Mouse (Mus musculus): ENCODE measurements around the gene Zfp39. TPM values are rescaled to one million over a fixed set of nuclear protein-coding genes. Genes with fewer than 3 reads are reported as not detected.
A peak's percentile ranks its signal among the peaks of the same experiment; 100 is the strongest.

Gene Zfp39
- polyA plus RNA-seq, 1 experiment from 2014 or later = 7.0 TPM

DNA sequence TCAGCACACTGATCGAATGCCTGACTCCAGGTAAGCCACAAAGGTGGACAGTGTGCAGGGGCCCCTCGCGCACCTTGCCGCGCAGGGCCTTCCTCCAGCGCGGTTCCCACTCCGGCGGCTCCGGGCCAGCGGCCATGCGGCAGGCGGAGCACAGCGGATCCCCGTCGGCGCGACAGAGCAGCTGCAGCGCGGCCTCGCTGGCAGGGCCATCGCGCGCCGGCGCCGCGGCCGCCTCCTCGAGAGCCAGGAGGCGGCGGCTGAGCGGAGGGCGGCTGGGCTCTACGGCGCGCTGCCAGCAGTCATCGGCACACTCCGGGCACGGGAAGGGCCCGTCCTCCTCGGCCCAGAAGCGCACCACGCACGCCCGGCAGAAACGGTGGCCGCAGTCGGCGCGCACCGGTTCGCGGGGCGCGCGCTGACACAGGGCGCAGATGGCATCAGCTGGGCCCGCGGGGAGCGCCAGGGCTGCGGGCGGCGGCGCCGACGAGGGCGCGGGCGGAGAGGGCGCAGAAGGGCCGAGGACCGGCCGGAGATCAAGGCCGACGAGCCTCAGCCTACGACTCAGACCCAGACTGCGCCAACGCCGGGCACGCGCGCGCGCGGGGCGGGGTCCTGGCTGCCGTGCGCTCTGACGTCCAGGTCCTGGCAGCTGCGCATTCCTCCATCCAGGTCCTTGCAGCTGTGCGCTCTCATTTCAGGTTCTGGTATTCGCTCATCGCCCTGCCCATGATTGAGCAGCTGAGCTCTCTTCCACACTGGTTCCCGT is 34.5 kb upstream of the Zfp39 start, which contains the start of gene Rnf187:
Gene Rnf187 (minus strand): TSS at position 595 of the 766 bp plus-strand sequence.
- peak; percentile 94 for ATAC-seq (ENCODE audit: low FRiP score, low read depth)
- peak within 1 kb of the TSS; percentile 87 for H3K4me2 ChIP-seq (replicated peaks)
- H3K27me3 ChIP-seq (replicated peaks) = no peaks in the 10 kb centered on the region
- peak within 1 kb of the TSS; percentile 89 for H3K27ac ChIP-seq
- H3K4me3 ChIP-seq = peak within 1 kb of the TSS; percentile 78
- H3K36me3 ChIP-seq = peaks cover 31% of the 10 kb centered on the region
- under 1% methylated on average over 88 of the region's 95 CpGs for WGBS
- H3K4me1 ChIP-seq = peaks cover 13% of the 10 kb centered on the region
- H3K9ac ChIP-seq = peak within 1 kb of the TSS; percentile 99
- no peaks in the 10 kb centered on the region for H3K9me3 ChIP-seq

DNA sequence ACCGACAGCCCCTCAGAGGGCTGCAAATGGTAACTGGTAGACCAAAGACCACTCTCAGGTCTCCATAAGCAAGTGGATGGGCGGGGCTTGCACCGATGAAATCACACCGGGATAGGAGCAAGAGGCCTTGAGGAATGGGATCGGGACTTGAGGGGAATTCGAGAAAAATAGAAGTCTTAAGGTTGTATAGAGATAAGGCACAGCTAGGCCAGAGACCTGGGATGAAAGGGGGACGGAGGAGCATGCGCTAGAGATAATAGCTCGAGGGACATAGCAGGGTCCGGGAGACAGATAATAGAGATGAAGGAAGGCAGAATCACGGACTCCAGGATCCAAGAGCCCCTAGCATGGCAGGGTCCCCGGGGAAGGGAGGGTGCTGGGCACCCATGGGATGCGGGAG is 33.9 kb upstream of the Zfp39 start:
- ATAC-seq (ENCODE audit: low FRiP score, low read depth) = peak; percentile 35; the same call in 1 of the 2 replicates
- Histone ChIP-seq H3K4me1 (peaks cover 13% of the 10 kb centered on the region), H3K4me2 (replicated peaks) (peak overlapping the region; percentile 87), H3K27me3 (replicated peaks) (no peaks in the 10 kb centered on the region), H3K9ac (peak overlapping the region; percentile 99), H3K27ac (peak overlapping the region; percentile 89), H3K36me3 (peaks cover 37% of the 10 kb centered on the region), H3K9me3 (no peaks in the 10 kb centered on the region), H3K4me3 (peak overlapping the region; percentile 78)
- WGBS = 1% methylated on average over 13 of the region's 13 CpGs

DNA sequence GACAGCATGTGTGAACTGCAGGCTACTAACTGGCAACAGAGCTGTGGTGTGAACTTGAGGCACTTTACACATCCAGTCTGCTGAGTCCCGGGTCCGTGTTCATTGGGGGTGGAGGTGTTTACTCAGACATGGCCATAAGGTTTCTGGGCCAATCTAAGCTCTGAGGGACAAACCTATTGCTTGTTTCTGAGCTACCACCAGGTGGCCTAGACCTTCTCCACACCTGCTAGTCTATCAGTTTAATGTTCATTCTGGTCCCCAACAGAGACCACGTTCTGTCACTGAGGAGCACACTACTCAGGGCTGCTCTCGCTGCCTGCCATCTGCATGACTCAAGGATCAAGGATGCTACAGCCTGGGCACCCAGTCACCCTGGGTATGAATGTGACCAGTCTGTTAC is 27.6 kb upstream of the Zfp39 start:
- Histone ChIP-seq H3K4me3 (no peak overlapping the region), H3K9me3 (no peaks in the 10 kb centered on the region), H3K9ac (no peak overlapping the region), H3K4me1 (peaks cover under 1% of the 10 kb centered on the region; the same call in 1 of the 2 replicates), H3K36me3 (peaks cover 52% of the 10 kb centered on the region), H3K27me3 (replicated peaks) (no peaks in the 10 kb centered on the region), H3K4me2 (replicated peaks) (no peak overlapping the region), H3K27ac (no peak overlapping the region)
- WGBS = 79% methylated on average over 4 of the region's 4 CpGs
- ATAC-seq (ENCODE audit: low FRiP score, low read depth) = no peak

DNA sequence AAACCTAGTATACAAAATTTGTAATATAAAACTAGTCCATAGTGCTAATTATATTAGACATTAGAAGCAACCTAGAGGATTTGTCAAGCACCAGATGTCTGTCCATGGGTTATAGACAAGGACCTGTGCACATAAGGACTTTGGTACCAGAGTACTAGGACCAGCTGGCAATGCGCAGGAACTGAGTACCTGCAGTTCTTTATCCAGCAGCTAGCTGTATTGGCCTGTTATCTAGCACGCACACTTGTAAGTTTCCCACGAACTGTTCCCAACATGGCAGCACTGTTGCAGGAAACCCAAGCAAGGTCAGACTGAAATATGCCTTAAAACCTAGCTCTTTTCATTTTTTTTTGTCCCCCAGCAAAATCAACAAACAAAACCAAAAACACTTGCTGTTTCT is 26.2 kb upstream of the Zfp39 start:
- no peaks in the 10 kb centered on the region for H3K4me1 ChIP-seq
- H3K27ac ChIP-seq = no peak overlapping the region
- no peak overlapping the region for H3K9ac ChIP-seq
- H3K36me3 ChIP-seq = peaks cover 40% of the 10 kb centered on the region
- 94% methylated on average over 3 of the region's 3 CpGs for WGBS
- H3K9me3 ChIP-seq = no peaks in the 10 kb centered on the region
- H3K4me3 ChIP-seq = no peak overlapping the region
- no peak overlapping the region for H3K4me2 ChIP-seq (replicated peaks)
- no peak for ATAC-seq (ENCODE audit: low FRiP score, low read depth)
- H3K27me3 ChIP-seq (replicated peaks) = no peaks in the 10 kb centered on the region

DNA sequence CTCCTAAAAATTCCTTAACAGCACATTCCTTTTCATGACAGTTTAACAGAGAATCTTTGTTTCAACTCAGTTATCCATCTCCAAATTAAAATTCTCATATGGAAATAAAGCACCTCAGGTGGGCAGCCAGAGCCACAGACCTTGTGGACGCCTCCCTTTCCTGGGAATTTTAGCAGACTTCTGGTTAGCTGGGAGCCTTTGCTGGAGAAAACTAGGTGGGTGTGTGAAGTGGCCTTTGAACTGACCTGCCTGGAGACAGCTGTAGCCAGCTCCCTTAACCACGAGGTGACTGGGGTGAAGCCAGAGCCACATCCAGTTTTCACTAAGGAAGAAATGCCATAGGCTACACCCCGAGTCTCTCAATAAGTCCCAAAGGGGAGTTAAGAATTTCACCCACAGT is 25.6 kb upstream of the Zfp39 start:
- H3K4me1 ChIP-seq = no peaks in the 10 kb centered on the region
- H3K9ac ChIP-seq = no peak overlapping the region
- H3K4me3 ChIP-seq = no peak overlapping the region
- H3K36me3 ChIP-seq = peaks cover 36% of the 10 kb centered on the region
- no peak overlapping the region for H3K4me2 ChIP-seq (replicated peaks)
- no peaks in the 10 kb centered on the region for H3K9me3 ChIP-seq
- no peak for ATAC-seq (ENCODE audit: low FRiP score, low read depth)
- no peak overlapping the region for H3K27ac ChIP-seq
- H3K27me3 ChIP-seq (replicated peaks) = no peaks in the 10 kb centered on the region
- WGBS = 72% methylated on average over 3 of the region's 3 CpGs

DNA sequence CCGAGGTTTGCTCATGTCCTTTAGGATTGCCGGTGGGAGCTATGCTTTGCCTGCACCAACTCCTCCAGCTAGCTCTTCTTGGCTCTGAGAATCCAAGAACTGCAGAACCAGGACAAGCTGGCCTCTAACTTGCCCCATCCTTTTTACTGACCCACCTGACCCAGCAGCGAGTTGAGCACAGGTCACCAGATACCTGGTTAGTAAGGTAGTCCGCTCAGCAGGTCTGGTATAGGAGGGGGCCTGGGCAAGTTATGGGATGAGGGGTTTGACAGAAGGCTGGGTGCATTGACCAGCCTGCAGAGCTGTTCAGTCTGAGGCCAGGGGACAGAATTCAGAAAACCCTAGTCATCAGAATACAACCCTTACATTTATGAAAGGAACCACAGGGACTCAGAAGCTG is 25.0 kb upstream of the Zfp39 start:
- no peak overlapping the region for H3K9ac ChIP-seq
- peaks cover 31% of the 10 kb centered on the region for H3K36me3 ChIP-seq
- no peaks in the 10 kb centered on the region for H3K27me3 ChIP-seq (replicated peaks)
- no peaks in the 10 kb centered on the region for H3K4me1 ChIP-seq
- WGBS = 76% methylated on average over 4 of the region's 4 CpGs
- H3K27ac ChIP-seq = no peak overlapping the region
- no peak overlapping the region for H3K4me2 ChIP-seq (replicated peaks)
- H3K9me3 ChIP-seq = no peaks in the 10 kb centered on the region
- ATAC-seq (ENCODE audit: low FRiP score, low read depth) = no peak
- H3K4me3 ChIP-seq = no peak overlapping the region

DNA sequence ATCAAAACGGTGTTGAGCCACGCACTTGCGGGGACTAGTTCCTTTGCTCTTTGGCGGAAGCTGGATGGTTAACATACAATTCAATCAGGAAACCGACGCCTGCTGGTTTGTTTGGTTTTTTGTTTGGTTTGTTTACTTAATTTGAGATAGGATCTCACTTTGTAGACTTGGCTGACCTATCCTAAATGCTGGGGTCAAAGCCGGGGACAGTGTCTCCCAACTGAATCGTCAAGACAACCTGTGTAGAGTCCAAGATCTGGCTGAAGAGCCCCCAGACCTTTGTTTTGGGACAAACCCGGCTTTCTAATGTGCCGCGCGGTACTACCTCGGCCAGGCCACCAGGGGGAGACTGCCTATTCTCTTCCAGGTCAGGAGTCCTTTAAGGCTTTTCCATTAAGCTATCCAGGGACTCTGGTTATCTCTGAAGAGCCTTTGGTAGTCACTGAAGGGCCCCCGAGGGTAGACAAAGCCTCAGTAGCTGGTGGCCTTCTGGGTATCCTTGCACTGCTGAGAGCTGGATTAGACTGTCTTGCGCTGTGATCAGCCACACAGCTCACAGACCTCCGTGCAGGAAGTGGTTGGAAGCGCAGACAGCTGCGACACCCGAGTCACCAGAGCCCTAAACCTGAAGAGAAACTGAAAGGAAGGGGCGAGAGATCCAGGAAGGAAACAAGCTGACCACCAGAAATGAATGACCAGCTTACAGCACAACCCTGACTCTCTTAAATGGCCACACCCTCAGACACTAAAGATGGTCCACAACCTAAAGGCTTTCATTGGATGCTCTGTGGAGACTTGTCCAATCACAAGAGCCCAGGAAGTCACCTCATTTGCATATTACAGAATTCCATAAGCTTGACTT is 24.0 kb upstream of the Zfp39 start:
- peak; percentile 65 for ATAC-seq (ENCODE audit: low FRiP score, low read depth)

DNA sequence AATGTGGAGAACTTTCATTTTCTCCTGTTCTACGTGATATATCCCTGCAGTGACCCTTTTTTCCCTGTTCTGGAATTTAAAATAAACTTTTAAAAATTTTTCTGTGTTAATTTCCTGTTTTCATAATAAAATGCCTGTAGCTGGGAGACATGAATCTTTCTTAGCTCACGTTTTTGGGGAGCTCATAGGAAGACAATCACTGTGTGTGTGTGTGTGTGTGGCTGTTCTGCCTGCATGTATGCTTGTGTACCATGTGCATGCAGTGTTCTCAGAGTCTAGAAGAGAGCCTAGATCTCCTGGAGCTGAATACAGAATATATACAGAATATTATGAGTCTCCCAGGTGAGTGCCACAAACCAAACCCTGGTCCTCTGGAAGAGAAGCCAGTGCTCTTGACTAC is 23.0 kb upstream of the Zfp39 start:
- Histone ChIP-seq H3K36me3 (peaks cover 11% of the 10 kb centered on the region), H3K4me2 (replicated peaks) (no peak overlapping the region), H3K27ac (no peak overlapping the region), H3K27me3 (replicated peaks) (no peaks in the 10 kb centered on the region), H3K4me1 (no peaks in the 10 kb centered on the region), H3K4me3 (no peak overlapping the region), H3K9me3 (no peaks in the 10 kb centered on the region), H3K9ac (no peak overlapping the region)
- 77% methylated on average over 2 of the region's 2 CpGs for whole genome bisulfite sequencing
- no peak for ATAC-seq (ENCODE audit: low FRiP score, low read depth)

More for the DNA sequence above, 24.0 kb upstream of the Zfp39 start:
- H3K4me2 ChIP-seq (replicated peaks) = peak overlapping the region; percentile 2; the same call in 1 of the 2 replicates
- H3K9ac ChIP-seq = no peak overlapping the region
- 0 out of 2 replicates have a peak overlapping the region, but pooled peaks have one; percentile 6 for H3K27ac ChIP-seq
- no peaks in the 10 kb centered on the region for H3K9me3 ChIP-seq
- H3K27me3 ChIP-seq (replicated peaks) = no peaks in the 10 kb centered on the region
- no peak overlapping the region for H3K4me3 ChIP-seq
- H3K4me1 ChIP-seq = no peaks in the 10 kb centered on the region
- WGBS = 42% methylated on average over 20 of the region's 20 CpGs
- peaks cover 20% of the 10 kb centered on the region for H3K36me3 ChIP-seq

DNA sequence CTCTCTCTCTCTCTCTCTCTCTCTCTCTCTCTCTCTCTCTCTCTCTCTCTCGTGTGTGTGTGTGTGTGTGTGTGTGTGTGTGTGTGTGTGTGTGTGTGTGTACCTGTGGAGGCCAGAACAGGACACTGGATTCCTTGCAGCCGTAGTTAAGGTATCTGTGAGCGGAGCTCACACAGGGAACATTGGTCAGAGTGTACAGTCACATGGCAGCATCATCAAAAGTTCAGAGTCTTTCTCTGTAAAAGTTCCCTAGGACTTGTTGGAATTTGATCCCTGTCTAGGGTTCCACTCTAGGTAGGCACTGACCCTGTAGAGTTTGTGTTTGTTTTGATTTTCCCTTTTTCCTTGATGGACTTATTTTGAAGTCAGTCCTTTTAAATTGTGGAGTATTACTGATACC is 22.6 kb upstream of the Zfp39 start:
- Histone ChIP-seq H3K36me3 (peaks cover 7% of the 10 kb centered on the region), H3K4me2 (replicated peaks) (no peak overlapping the region), H3K9me3 (no peaks in the 10 kb centered on the region), H3K4me3 (no peak overlapping the region), H3K27ac (no peak overlapping the region), H3K27me3 (replicated peaks) (no peaks in the 10 kb centered on the region), H3K9ac (no peak overlapping the region), H3K4me1 (no peaks in the 10 kb centered on the region)
- WGBS = 83% methylated on average over 2 of the region's 3 CpGs
- ATAC-seq (ENCODE audit: low FRiP score, low read depth) = no peak

DNA sequence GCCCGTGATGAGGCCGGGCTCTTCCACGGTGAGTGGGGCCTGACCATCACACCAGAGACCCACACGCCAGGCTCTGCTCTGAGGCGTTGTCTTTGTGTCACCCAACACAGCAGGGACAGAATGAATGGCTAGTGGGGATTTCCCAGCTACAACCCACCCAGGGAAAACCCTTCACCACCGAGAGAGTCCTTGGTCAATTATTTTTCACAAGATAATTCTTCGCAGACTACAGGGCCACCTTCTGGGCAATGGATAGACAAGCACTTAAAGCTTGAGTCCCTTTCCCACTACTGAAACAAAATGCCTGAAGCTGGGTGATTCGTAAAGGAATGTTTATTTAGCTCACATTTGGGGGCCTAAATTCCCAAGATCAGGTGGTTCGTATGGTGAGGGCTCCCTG is 18.4 kb upstream of the Zfp39 start:
- Histone ChIP-seq H3K27me3 (replicated peaks) (no peaks in the 10 kb centered on the region), H3K4me1 (no peaks in the 10 kb centered on the region), H3K4me2 (replicated peaks) (no peak overlapping the region), H3K9ac (no peak overlapping the region), H3K4me3 (no peak overlapping the region), H3K36me3 (no peaks in the 10 kb centered on the region), H3K9me3 (no peaks in the 10 kb centered on the region), H3K27ac (no peak overlapping the region)
- WGBS = 82% methylated on average over 9 of the region's 9 CpGs
- ATAC-seq (ENCODE audit: low FRiP score, low read depth) = no peak

DNA sequence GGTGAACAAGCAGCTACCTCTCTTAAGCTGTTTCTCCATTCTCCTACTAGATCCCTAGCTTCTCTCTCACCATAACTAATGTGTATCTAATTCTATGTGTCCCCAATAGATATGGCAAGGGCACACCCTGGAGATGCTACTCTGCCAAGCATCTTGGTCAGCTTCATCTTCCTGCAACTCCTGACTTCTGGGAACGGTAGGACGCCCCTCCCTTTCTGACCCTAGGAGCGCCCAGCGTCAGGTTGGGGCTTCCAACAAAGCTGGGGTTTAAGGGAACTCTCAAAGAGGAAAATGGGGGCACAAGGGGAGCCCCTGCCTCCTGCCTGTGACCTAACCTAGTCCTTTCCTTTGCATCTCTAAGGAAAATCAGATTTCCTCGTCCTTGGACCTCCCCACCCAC is 14.7 kb upstream of the Zfp39 start:
- Histone ChIP-seq H3K9ac (no peak overlapping the region), H3K27me3 (replicated peaks) (no peaks in the 10 kb centered on the region), H3K36me3 (no peaks in the 10 kb centered on the region), H3K27ac (no peak overlapping the region), H3K4me1 (peaks cover 3% of the 10 kb centered on the region; the same call in 1 of the 2 replicates), H3K4me3 (no peak overlapping the region), H3K9me3 (no peaks in the 10 kb centered on the region), H3K4me2 (replicated peaks) (no peak overlapping the region)
- no peak for ATAC-seq (ENCODE audit: low FRiP score, low read depth)
- WGBS = 80% methylated on average over 5 of the region's 5 CpGs

DNA sequence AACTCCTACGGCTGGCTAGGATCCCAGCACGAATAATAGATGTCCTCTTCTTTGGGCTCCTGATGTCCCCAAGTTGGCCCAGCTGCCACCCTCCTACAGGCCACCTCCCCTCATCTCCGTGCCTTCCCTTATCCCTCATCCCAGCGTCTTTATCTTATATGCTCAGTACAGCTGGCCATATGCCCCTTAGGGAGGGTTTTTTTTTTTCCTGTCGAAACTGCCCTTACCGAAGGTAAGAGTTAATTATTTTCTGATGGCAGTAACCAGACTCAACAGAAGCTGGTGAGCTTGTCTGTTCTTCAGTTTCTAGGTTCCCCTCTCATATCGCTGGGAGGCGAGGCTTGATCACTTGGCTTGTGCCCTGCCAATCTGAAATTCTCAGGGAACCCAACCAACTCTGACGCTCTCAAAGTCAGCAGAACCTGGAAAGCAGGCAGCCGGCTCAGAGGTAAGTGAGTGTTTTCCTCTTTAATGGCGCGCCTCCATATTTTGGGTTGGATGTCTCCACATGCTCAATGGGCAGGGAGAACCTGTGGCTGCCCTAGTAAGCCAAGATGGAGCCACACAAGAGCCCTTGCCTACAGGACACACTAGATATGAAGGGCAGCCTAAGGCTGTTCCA is 13.8 kb upstream of the Zfp39 start, which contains the start of gene Btnl10:
Gene Btnl10 (plus strand): TSS at position 164 of the 622 bp plus-strand sequence.
- Histone ChIP-seq H3K4me3 (no peak within 1 kb of the TSS), H3K9ac (no peak within 1 kb of the TSS), H3K36me3 (no peaks in the 10 kb centered on the region), H3K4me2 (replicated peaks) (no peak within 1 kb of the TSS), H3K27me3 (replicated peaks) (no peaks in the 10 kb centered on the region), H3K4me1 (peaks cover 3% of the 10 kb centered on the region; the same call in 1 of the 2 replicates), H3K9me3 (no peaks in the 10 kb centered on the region), H3K27ac (no peak within 1 kb of the TSS)
- 89% methylated on average over 12 of the region's 12 CpGs for WGBS
- ATAC-seq (ENCODE audit: low FRiP score, low read depth) = no peak

Measured in neural tube, embryonic 12.5 days (tissue).